Mouse (Mus musculus) kidney, embryonic 15.5 days (tissue): ENCODE measurements around the gene Fbxl13. TPM values are rescaled to one million over a fixed set of nuclear protein-coding genes. Genes with fewer than 3 reads are reported as not detected.

Experiments used
- ATAC-seq: fragments of 200-750 bp; cut with Nextera tagmentation; replicated peaks from 2 replicates; pipeline ENCODE4 v1.8.0; 2017; ENCODE audit warnings: moderate TSS enrichment; ENCODE audit not compliant: low FRiP score
- H3K27ac ChIP-seq: fragments of 300-500 bp; sonication (generic); 2 replicates; pipeline ENCODE4 v1.5.1; 2015; ENCODE audit warnings: mild to moderate bottlenecking, inconsistent platforms
- H3K27me3 ChIP-seq: fragments of 300-500 bp; sonication (generic); 2 replicates; pipeline ENCODE4 v1.6.1; 2015; ENCODE audit warnings: inconsistent platforms
- H3K36me3 ChIP-seq: fragments of 300-500 bp; sonication (generic); 2 replicates; pipeline ENCODE4 v1.6.1; 2015; ENCODE audit warnings: inconsistent platforms
- H3K4me1 ChIP-seq: fragments of 300-500 bp; sonication (generic); 2 replicates; pipeline ENCODE4 v1.6.1; 2015; ENCODE audit warnings: inconsistent platforms
- H3K4me2 ChIP-seq: fragments of 300-500 bp; sonication (generic); 2 replicates; pipeline ENCODE4 v1.6.1; 2015; ENCODE audit warnings: moderate library complexity, mild to moderate bottlenecking, inconsistent platforms
- H3K4me3 ChIP-seq: fragments of 300-500 bp; sonication (generic); replicated peaks from 2 replicates; pipeline ENCODE4 v1.5.1; 2015; ENCODE audit warnings: mild to moderate bottlenecking, inconsistent platforms
- H3K9ac ChIP-seq: fragments of 300-500 bp; sonication (generic); 2 replicates; pipeline ENCODE4 v1.6.1; 2015; ENCODE audit warnings: mild to moderate bottlenecking, inconsistent platforms
- H3K9me3 ChIP-seq: fragments of 300-500 bp; sonication (generic); replicated peaks from 2 replicates; pipeline ENCODE4 v1.6.1; 2016; ENCODE audit warnings: inconsistent platforms
- whole genome bisulfite sequencing: fragments of 180-500 bp; shearing (Covaris S2); methylation state at CpG from one replicate; pipeline ENCODE4 v1.1.7; 2015; ENCODE audit warnings: mixed read lengths; 5-methylcytosine and 5-hydroxymethylcytosine counted together
- polyA plus RNA-seq: library from polyadenylated mRNA; unstranded; fragments of >200 nt; fragmentation: Nextera tagmentation; extraction: Ambion mirVana; gene quantifications from 2 replicates; pipeline ENCODE4 v1.2.1, GENCODE M21; 2015

Gene Fbxl13
- polyA plus RNA-seq, 1 experiment from 2014 or later = 0.42 TPM

GRCm38 (mm10) chr5:21440833-21441530 lies 204.5 kb downstream of the Fbxl13 start:
- Histone ChIP-seq H3K9me3 (no peaks in the 10 kb centered on the region), H3K9ac (no peak overlapping the region), H3K4me3 (no peak overlapping the region), H3K36me3 (no peaks in the 10 kb centered on the region), H3K27me3 (no peaks in the 10 kb centered on the region), H3K27ac (peak overlapping the region; percentile 59), H3K4me2 (no peak overlapping the region), H3K4me1 (peaks cover 6% of the 10 kb centered on the region)
- ATAC-seq = peak; percentile 46
- WGBS = 53% methylated on average over 8 of the region's 8 CpGs

DNA sequence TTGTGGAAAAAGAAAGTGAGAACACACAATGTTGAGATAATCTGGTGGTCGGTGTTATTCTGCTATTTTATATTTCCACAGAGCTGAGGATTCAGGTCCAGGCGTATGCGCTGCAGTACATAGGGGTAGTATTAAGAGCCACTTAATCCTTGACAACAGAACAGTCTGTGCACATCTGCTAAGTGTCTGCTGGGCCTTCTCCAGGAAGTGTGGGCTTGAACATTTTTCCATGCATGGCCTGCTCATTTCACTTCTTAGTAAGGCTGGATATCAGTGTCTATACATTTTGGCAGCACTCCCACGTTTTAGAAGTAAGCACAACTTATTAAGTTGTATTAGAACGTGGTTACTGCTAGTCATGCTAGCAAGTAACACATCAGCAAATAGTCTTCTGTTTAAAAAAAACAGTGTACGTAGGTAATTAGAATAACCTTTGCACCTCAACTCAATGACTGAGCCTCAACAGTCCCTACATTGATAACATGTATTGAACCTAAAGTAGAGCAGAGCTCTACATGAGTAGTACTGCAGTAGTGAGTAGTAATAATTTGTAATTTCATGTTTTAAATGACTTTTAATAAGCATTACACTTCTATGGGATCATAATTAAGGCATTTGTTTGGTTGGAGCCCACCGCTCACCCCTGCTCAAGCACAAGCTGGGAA lies 205.9 kb downstream of the Fbxl13 start:
- no peak overlapping the region for H3K4me2 ChIP-seq
- H3K9me3 ChIP-seq = no peaks in the 10 kb centered on the region
- 88% methylated on average over 7 of the region's 7 CpGs for WGBS
- no peak overlapping the region for H3K4me3 ChIP-seq
- no peak overlapping the region for H3K9ac ChIP-seq
- no peak overlapping the region for H3K27ac ChIP-seq
- H3K27me3 ChIP-seq = no peaks in the 10 kb centered on the region
- no peaks in the 10 kb centered on the region for H3K36me3 ChIP-seq
- H3K4me1 ChIP-seq = peaks cover 6% of the 10 kb centered on the region
- ATAC-seq = no peak

DNA sequence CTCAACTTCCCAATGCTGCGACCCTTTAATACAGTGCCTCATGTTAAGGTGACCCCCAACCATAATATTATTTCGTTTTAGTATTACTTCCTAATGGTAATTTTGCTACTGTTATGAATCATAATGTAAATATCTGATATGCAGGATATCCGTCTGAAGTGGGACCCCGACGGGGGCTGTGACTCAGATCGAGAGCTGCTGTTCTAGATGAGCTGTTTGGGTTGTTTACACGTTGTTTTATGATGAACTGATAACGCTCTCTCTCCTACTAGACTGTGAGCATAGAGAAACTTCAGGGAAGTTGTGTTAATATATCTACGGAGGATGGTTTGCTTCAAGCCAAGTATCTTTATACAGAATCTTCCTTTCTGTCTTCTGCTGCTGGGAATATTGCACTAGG lies 207.0 kb downstream of the Fbxl13 start:
- no peak for ATAC-seq
- H3K27ac ChIP-seq = no peak overlapping the region
- H3K9ac ChIP-seq = no peak overlapping the region
- no peaks in the 10 kb centered on the region for H3K9me3 ChIP-seq
- H3K27me3 ChIP-seq = no peaks in the 10 kb centered on the region
- no peak overlapping the region for H3K4me3 ChIP-seq
- peaks cover 6% of the 10 kb centered on the region for H3K4me1 ChIP-seq
- H3K36me3 ChIP-seq = no peaks in the 10 kb centered on the region
- 85% methylated on average over 9 of the region's 9 CpGs for WGBS
- no peak overlapping the region for H3K4me2 ChIP-seq

DNA sequence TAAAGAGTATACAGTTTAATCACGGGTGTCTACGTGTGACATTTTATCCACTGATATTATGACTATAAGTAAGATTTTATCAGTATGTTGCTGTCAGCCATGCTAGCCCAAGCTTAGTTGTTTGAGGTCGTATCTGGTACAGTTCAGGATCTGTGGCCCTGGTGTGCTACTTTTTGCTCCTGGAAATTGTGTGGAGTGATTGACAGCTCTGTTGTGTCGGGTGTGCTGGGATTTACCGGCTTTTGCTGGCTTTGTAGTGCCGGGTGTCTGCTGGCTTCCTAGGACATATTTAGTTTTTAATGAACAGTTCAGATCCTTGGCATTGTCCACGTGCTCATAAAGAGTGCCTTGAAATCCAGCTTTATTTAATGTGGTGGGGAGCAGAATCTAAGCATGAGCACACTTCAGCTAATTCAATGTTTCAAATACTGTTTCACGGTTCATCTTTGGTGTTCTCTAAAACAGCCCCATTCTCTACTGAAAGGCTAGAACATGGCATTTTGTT lies 208.9 kb downstream of the Fbxl13 start:
- 81% methylated on average over 8 of the region's 8 CpGs for WGBS
- H3K4me1 ChIP-seq = peaks cover 6% of the 10 kb centered on the region
- no peaks in the 10 kb centered on the region for H3K9me3 ChIP-seq
- no peak overlapping the region for H3K27ac ChIP-seq
- ATAC-seq = no peak
- no peak overlapping the region for H3K4me3 ChIP-seq
- no peaks in the 10 kb centered on the region for H3K27me3 ChIP-seq
- H3K9ac ChIP-seq = no peak overlapping the region
- no peak overlapping the region for H3K4me2 ChIP-seq
- no peaks in the 10 kb centered on the region for H3K36me3 ChIP-seq

DNA sequence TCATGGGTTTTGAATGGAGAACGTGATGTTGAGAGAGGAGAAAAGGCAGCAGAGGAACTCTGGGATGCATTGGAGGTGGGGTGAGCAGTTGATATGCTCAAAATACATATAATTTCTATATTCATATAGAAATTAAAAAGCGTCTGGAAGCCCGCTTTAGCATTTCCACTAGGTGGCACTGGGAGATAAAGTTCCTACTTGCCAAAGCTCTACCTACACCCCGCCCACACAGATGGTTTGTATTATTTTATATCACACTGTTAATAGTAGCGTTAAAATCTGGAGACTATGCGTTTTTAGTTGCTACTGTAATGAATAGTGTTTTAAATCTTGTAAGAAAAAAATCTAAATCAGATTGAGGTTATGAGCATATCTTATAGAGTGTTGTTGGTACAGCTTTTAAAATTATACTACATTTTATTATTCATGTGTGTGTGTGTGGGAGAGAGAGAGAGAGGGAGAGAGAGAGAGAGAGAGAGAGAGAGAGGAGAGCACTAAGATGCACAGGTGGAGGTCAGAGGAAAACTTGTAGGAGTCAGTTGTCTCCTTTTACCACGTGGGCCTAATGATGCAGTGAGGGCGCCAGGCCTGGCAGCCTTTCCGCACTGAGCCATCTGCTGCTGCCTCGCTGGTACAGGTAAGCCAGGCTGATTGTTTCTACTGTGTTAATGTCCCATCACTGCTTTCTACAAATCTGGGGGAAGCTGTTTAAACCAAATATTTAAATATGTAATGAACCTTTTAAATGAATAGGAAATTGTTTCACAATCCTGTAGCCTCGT lies 211.1 kb downstream of the Fbxl13 start:
- WGBS = 63% methylated on average over 11 of the region's 11 CpGs
- Histone ChIP-seq H3K9me3 (no peaks in the 10 kb centered on the region), H3K27ac (no peak overlapping the region), H3K4me3 (no peak overlapping the region), H3K4me2 (no peak overlapping the region), H3K9ac (no peak overlapping the region), H3K4me1 (no peaks in the 10 kb centered on the region), H3K27me3 (no peaks in the 10 kb centered on the region), H3K36me3 (no peaks in the 10 kb centered on the region)
- no peak for ATAC-seq

Other genes starting within 250 kb of the Fbxl13 start
- gene Ccdc146, start 221.0 kb downstream of the Fbxl13 start, polyA plus RNA-seq = not detected in 2 replicates
- 6.2 and 6.4 TPM in 2 replicates for gene Fam185a, start 220.7 kb downstream of the Fbxl13 start, polyA plus RNA-seq
- gene Lrrc17, start 102.1 kb downstream of the Fbxl13 start, polyA plus RNA-seq = 42.4 and 47.4 TPM in 2 replicates
- gene Armc10, start 179 bp upstream of the Fbxl13 start, polyA plus RNA-seq = 50.8 and 52.5 TPM in 2 replicates
- 6.0 and 7.6 TPM in 2 replicates for gene Napepld, start 55.8 kb upstream of the Fbxl13 start, polyA plus RNA-seq
- 90.5 and 97.7 TPM in 2 replicates for gene Pmpcb, start 91.5 kb upstream of the Fbxl13 start, polyA plus RNA-seq
- gene Dnajc2, start 139.6 kb upstream of the Fbxl13 start, polyA plus RNA-seq = 75.2 and 77.8 TPM in 2 replicates
- 186 and 199 TPM in 2 replicates for gene Psmc2, start 139.6 kb upstream of the Fbxl13 start, polyA plus RNA-seq
- not detected in 2 replicates for gene Slc26a5, start 220.0 kb upstream of the Fbxl13 start, polyA plus RNA-seq